Mouse (Mus musculus) intestine, embryonic 16.5 days (tissue): ENCODE data around the gene Notch1. TPM values are rescaled to one million over a fixed set of nuclear protein-coding genes. Genes with fewer than 3 reads are reported as not detected.

Experiments used
- ATAC-seq: fragments of 200-750 bp; cut with Nextera tagmentation; 2 replicates; pipeline ENCODE4 v1.8.0; 2017; ENCODE audit warnings: moderate TSS enrichment, moderate library complexity
- H3K27ac ChIP-seq: fragments of 300-500 bp; sonication (generic); 2 replicates; pipeline ENCODE4 v1.5.1; 2014; ENCODE audit warnings: mild to moderate bottlenecking, low read length
- H3K27me3 ChIP-seq: fragments of 300-500 bp; sonication (generic); replicated peaks from 2 replicates; pipeline ENCODE4 v1.6.1; 2014; ENCODE audit warnings: low read length, control low read depth, mixed read lengths; ENCODE audit not compliant: control insufficient read depth, insufficient read depth
- H3K36me3 ChIP-seq: fragments of 300-500 bp; sonication (generic); 2 replicates; pipeline ENCODE4 v1.6.1; 2014; ENCODE audit warnings: low read length, control low read depth; ENCODE audit not compliant: control insufficient read depth, insufficient read depth
- H3K4me1 ChIP-seq: fragments of 300-500 bp; sonication (generic); 2 replicates; pipeline ENCODE4 v1.6.1; 2014; ENCODE audit warnings: low read length, control low read depth, mixed read lengths; ENCODE audit not compliant: control insufficient read depth, insufficient read depth
- H3K4me2 ChIP-seq: fragments of 300-500 bp; sonication (generic); 2 replicates; pipeline ENCODE4 v1.6.1; 2014; ENCODE audit warnings: low read depth, low read length, control low read depth
- H3K4me3 ChIP-seq: fragments of 300-500 bp; sonication (generic); 2 replicates; pipeline ENCODE4 v1.5.1; 2014; ENCODE audit warnings: mild to moderate bottlenecking, low read length
- H3K9ac ChIP-seq: fragments of 300-500 bp; sonication (generic); 2 replicates; pipeline ENCODE4 v1.6.1; 2014; ENCODE audit warnings: low read depth, low read length
- H3K9me3 ChIP-seq: fragments of 300-500 bp; sonication (generic); 2 replicates; pipeline ENCODE4 v1.6.1; 2016; ENCODE audit warnings: low read length, control low read depth; ENCODE audit not compliant: control insufficient read depth
- WGBS: fragments of 180-500 bp; shearing (Covaris S2); extraction: QIAGEN DNeasy Blood & Tissue Kit; methylation state at CpG from one replicate; pipeline ENCODE4 v1.1.7; 2014; 5-methylcytosine and 5-hydroxymethylcytosine counted together
- polyA plus RNA-seq: library from polyadenylated mRNA; unstranded; fragments of >200 nt; fragmentation: Nextera tagmentation; extraction: Ambion mirVana; gene quantifications from 2 replicates; pipeline ENCODE4 v1.2.1, GENCODE M21; 2015

The Notch1 gene
- polyA plus RNA-seq, 1 experiment from 2014 or later, result 7.4 TPM

DNA sequence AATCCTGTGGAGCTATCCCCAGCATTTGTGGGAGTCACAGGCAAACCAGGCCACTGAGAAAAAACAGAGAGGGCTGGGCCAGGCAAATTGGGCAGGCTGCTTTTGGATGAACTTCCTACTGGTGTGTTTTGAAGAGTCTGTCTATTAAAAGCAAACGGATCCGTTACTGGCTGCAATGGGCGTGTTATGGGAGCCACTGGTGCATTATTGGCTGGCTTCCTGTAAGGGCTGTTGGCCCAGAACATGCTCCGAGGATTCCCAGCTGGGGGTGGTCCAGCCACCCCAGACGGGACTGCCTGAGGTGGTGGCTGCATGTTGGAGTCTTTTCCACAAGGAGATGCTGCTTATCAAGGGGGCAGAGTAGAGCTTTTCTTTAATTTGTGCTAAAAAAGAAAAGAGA lies 74.8 kb downstream of the Notch1 start:
- WGBS, result 75% methylated on average over 5 of the region's 5 CpGs
- H3K36me3 ChIP-seq, result peaks cover 2% of the 10 kb centered on the region

DNA sequence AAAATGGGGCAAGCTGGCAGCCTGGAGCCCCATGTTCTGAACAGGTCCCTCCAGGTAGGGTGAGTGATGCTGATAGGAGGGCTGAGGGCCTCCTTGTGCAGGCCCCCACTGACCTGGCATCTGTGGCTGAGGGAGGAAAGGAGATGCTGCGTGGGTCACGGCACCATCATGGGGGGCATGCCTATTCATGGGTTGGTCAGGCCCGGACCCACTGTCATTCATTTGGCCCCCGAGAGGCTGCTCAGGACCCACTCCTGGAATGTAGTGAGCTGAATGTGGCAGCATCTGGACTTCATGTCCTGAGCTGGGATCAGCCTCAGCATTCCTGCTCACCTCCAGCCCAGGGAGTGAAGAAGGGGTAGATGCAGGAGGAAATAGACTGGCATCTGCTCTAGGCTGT lies 75.2 kb downstream of the Notch1 start:
- Histone ChIP-seq H3K27me3 (no peaks in the 10 kb centered on the region), H3K4me2 (no peak overlapping the region), H3K9me3 (no peaks in the 10 kb centered on the region), H3K9ac (no peak overlapping the region), H3K27ac (no peak overlapping the region), H3K4me3 (no peak overlapping the region), H3K36me3 (peaks cover 2% of the 10 kb centered on the region), H3K4me1 (peaks cover 12% of the 10 kb centered on the region)
- no peak for ATAC-seq
- WGBS, result 94% methylated on average over 4 of the region's 4 CpGs

More for the DNA sequence above, 74.8 kb downstream of the Notch1 start:
- H3K9ac ChIP-seq, result no peak overlapping the region
- peaks cover 16% of the 10 kb centered on the region for H3K4me1 ChIP-seq
- H3K27me3 ChIP-seq, result no peaks in the 10 kb centered on the region
- H3K4me2 ChIP-seq, result no peak overlapping the region
- no peaks in the 10 kb centered on the region for H3K9me3 ChIP-seq
- ATAC-seq, result no peak
- H3K4me3 ChIP-seq, result no peak overlapping the region
- no peak overlapping the region for H3K27ac ChIP-seq

DNA sequence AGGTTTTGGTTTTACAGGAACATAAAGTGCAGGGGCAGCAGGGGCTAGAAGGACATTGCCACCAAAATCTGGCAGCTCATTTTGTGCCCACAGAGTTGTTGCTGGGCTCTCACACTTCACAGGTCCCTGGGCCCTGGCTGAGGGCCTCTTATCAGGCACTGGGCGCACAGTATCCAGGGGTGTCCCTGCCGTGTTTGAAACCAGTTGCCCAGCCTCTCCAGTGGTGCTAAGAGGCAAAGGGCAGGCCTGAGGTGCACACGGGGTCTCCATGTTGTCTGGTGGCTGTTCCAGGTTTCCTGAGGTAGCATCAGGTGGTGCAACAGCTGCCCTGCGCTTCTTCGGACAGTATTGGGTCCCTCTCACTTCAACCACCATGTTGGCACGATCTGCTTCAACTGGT lies 76.8 kb downstream of the Notch1 start:
- 91% methylated on average over 6 of the region's 6 CpGs for WGBS
- no peaks in the 10 kb centered on the region for H3K27me3 ChIP-seq
- H3K4me1 ChIP-seq, result peaks cover 11% of the 10 kb centered on the region; the same call in 1 of the 2 replicates
- H3K9ac ChIP-seq, result no peak overlapping the region
- no peak for ATAC-seq
- H3K4me2 ChIP-seq, result no peak overlapping the region
- peaks cover 8% of the 10 kb centered on the region for H3K36me3 ChIP-seq
- no peak overlapping the region for H3K4me3 ChIP-seq
- no peak overlapping the region for H3K27ac ChIP-seq
- no peaks in the 10 kb centered on the region for H3K9me3 ChIP-seq

DNA sequence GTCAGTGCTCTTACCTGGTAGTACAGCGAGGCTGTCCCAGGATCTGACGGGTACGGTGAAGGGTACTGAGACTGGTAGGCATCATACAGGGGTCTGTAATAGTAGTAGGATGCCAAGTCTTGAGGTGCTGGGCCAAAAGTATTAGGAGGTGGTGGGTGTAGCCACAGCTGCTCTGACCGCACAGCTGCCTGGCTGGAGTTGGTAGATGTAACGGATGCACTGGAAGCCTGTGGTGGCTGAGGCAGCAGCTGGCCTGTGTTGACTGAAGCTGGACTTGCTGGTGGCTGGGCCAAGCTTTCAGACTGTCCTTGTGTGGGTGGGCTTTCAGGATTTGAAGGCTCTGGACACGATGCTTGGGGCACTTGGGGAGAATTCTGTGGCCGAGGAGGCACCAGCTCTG lies 78.1 kb downstream of the Notch1 start:
- H3K4me1 ChIP-seq, result peaks cover 5% of the 10 kb centered on the region; the same call in 1 of the 2 replicates
- WGBS, result 87% methylated on average over 7 of the region's 7 CpGs
- H3K9ac ChIP-seq, result no peak overlapping the region
- H3K4me3 ChIP-seq, result no peak overlapping the region
- no peak for ATAC-seq
- H3K27me3 ChIP-seq, result no peaks in the 10 kb centered on the region
- no peak overlapping the region for H3K27ac ChIP-seq
- H3K36me3 ChIP-seq, result peaks cover 10% of the 10 kb centered on the region
- no peak overlapping the region for H3K4me2 ChIP-seq
- no peaks in the 10 kb centered on the region for H3K9me3 ChIP-seq

DNA sequence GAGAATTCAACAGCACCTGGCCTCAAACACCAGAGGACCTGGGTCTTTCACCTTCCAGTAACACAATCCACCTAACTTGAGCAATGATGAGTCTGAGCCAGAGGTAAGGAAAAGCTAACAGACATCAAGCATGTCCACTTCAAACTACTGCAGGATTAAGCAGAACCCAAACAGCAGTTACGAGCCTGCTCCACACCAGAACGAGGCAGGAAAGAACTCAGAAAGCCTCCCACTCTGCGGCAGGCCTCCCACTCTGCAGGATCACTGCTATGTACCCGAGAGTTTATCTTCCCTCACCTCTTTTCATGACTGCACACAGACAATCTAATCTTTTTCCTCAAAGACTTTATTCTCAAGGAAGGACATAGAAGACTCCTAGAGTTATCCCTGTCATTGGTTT lies 79.2 kb downstream of the Notch1 start:
- Histone ChIP-seq H3K4me2 (no peak overlapping the region), H3K4me1 (no peaks in the 10 kb centered on the region), H3K4me3 (no peak overlapping the region), H3K36me3 (peaks cover 12% of the 10 kb centered on the region), H3K9me3 (no peaks in the 10 kb centered on the region), H3K27me3 (no peaks in the 10 kb centered on the region), H3K9ac (no peak overlapping the region), H3K27ac (no peak overlapping the region)
- WGBS, result 67% methylated on average over 4 of the region's 4 CpGs
- ATAC-seq, result no peak

DNA sequence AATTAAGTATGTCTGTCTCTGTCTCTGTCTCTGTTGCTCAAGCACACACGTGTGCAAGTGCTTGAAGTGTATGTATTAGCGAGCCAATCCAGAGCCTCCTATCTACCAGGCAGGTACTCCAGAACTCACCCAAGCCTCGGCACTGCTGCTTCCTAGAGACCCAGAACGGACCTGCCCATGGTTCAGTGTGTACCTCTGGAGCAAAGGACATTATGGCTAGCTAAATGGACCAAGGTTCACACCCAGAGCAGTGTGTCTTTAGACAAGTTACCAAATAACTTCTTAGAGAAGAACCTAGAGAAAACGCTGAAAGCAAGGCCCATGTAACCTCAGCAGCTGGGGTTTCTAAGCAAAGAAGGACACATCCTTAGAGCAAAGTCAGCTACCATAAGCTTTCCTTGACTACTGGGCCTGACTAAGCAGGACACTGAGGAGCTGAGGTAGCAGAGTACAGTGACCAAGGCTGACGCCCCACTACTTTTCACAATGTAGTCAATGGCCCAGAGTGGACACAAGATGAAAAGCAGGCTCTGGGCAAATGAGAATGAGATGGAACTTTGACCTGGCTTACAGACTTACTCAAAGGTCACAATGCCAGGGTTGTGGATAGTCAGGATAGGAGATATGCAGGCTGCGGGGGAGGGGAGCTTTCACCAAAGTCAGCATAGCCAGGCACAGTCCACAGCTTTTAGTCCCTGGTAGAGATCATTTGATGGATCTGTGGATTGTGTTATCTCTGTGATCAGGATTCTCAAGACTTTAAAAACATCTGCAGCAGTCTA lies 81.5 kb downstream of the Notch1 start:
- 88% methylated on average over 7 of the region's 7 CpGs for WGBS
- H3K4me3 ChIP-seq, result no peak overlapping the region
- H3K36me3 ChIP-seq, result peaks cover 23% of the 10 kb centered on the region
- no peak overlapping the region for H3K9ac ChIP-seq
- no peak for ATAC-seq
- no peak overlapping the region for H3K27ac ChIP-seq
- H3K4me1 ChIP-seq, result no peaks in the 10 kb centered on the region
- no peaks in the 10 kb centered on the region for H3K9me3 ChIP-seq
- no peaks in the 10 kb centered on the region for H3K27me3 ChIP-seq
- H3K4me2 ChIP-seq, result no peak overlapping the region

DNA sequence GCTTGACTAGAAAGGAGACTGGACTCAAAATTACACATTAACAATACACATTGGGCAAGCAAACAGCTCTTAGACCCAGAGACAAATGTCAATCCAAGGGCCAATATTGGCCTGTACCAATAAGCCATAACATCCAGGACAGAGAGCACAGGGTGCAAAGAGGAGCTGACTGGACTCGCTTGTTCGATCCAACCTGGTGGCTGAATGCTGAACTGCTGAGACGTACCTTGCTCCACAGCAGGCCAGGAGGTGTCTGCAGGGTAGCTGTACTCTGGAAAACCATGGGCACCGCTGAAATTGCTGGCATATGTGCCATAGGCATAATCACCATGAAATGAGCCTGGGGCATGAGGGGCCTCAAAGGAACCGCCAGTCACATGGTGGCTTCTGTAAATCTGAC lies 86.6 kb downstream of the Notch1 start:
- 93% methylated on average over 5 of the region's 5 CpGs for WGBS
- H3K36me3 ChIP-seq, result peaks cover 36% of the 10 kb centered on the region
- no peaks in the 10 kb centered on the region for H3K9me3 ChIP-seq
- ATAC-seq, result no peak
- no peak overlapping the region for H3K9ac ChIP-seq
- H3K4me3 ChIP-seq, result no peak overlapping the region
- H3K4me1 ChIP-seq, result no peaks in the 10 kb centered on the region
- no peak overlapping the region for H3K4me2 ChIP-seq
- H3K27me3 ChIP-seq, result no peaks in the 10 kb centered on the region
- H3K27ac ChIP-seq, result no peak overlapping the region

DNA sequence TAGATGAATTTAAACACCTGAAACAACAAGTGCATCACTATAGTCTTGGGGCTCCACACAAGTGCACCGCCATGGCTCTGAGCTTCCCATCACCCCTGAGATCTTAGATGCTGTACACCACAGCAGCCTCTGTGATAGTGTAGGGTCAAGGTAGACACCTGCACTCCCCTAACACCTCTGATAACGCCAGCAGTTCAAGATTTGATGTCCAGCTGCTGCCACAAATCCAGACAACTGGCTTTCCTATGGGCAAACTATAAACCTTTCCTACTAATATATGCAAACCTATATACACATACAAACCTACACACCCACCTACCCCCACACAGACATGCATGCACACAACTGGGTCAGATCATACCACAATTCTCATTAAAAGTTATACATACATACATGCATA lies 91.9 kb downstream of the Notch1 start:
- 96% methylated on average over 2 of the region's 2 CpGs for WGBS
- no peak for ATAC-seq
- no peak overlapping the region for H3K27ac ChIP-seq

DNA sequence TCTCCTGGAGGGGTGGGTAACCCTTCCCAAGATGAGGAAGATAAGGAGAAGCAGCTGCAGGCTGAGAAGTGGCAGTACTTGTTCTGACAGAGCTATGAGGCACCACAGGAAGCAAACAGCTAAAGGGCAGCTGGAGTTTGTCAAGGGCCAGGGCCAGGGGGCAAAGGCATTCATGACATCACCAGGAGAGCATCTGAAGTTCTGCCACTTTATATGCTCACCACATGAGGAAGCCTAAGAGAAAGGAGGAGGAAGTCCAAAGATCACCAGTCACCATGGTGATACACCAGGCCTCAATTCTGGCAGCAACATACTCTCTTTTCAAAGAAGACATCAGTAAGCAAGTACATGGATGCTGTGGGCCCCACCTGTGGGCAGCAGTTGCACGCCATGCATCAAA lies 93.4 kb downstream of the Notch1 start:
- Histone ChIP-seq H3K27ac (no peak overlapping the region), H3K4me2 (no peak overlapping the region), H3K9ac (no peak overlapping the region), H3K4me3 (no peak overlapping the region), H3K9me3 (no peaks in the 10 kb centered on the region), H3K27me3 (no peaks in the 10 kb centered on the region), H3K4me1 (0 out of 2 replicates have a peak, but pooled peaks cover 3% of the 10 kb centered on the region), H3K36me3 (peaks cover 25% of the 10 kb centered on the region)
- WGBS, result 84% methylated on average over 1 of the region's 1 CpGs
- ATAC-seq, result peak; percentile 67

More for the DNA sequence above, 91.9 kb downstream of the Notch1 start:
- Histone ChIP-seq H3K4me2 (no peak overlapping the region), H3K4me1 (0 out of 2 replicates have a peak, but pooled peaks cover 3% of the 10 kb centered on the region), H3K36me3 (peaks cover 33% of the 10 kb centered on the region), H3K27me3 (no peaks in the 10 kb centered on the region), H3K9me3 (no peaks in the 10 kb centered on the region), H3K9ac (no peak overlapping the region), H3K4me3 (no peak overlapping the region)

DNA sequence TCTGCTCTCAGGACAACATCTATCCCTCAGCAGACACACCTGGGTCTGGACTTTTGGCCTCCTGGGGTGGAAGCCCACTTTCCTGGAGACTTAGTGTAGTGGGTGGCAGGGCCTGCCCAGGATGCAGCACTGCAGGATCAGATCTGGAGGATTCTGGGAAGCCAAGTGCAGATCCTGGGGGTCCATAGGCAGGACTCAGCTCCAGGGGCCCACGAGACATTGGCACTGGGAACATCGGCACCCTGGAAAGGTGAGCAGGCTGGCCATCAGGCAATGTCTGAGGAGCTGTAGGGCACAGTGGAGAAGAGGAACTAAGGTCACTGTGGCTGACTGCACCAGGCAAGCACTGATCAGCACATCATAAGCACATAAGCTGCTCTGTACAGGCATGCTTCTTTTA lies 94.5 kb downstream of the Notch1 start:
- H3K4me1 ChIP-seq, result 0 out of 2 replicates have a peak, but pooled peaks cover 3% of the 10 kb centered on the region
- H3K9ac ChIP-seq, result no peak overlapping the region
- H3K27me3 ChIP-seq, result no peaks in the 10 kb centered on the region
- H3K27ac ChIP-seq, result no peak overlapping the region
- no peak overlapping the region for H3K4me2 ChIP-seq
- no peak overlapping the region for H3K4me3 ChIP-seq
- ATAC-seq, result no peak
- peaks cover 23% of the 10 kb centered on the region for H3K36me3 ChIP-seq
- WGBS, result 95% methylated on average over 2 of the region's 2 CpGs
- H3K9me3 ChIP-seq, result no peaks in the 10 kb centered on the region
